Mouse (Mus musculus): ENCODE measurements around the gene Tspyl3.
"Not testable (repeated sequence)": the region's sequence is repeated elsewhere in the genome, so short reads cannot be mapped to it uniquely, and the experiment has no call there.

The Tspyl3 gene

DNA sequence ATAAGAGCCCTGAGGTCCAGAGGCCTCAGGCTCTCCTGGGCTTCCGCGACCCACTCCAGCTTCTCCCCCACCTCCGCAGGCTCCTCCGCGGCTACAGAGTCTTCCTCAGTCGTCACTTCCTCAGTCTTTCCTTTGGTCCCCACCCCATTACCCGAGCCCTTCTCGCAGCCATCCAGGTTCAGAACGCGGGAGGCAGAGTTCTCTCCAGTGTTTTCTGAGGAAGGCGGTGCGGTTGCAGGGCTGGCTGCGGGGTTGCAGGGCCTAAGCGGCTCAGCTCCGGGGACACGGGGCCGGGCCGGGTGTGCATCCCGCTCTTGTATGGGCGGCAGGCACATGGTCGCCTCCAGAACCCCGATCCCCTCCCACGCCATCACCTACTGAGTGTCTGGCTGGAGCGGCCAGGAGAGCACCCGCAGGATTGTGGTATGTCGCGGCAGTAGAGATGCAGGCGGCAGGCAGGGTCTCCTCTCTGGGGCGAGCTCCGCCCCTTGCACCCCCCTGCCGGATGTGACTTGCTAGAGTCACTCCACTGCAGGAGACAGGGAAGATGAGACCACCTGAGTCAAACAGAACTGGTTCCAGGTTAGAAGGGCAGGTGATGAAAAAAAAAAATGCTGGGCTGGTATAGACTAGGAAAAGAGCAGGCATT is at the start of gene Tspyl3:
Gene Tspyl3 (minus strand): TSS at position 496 of the 649 bp plus-strand sequence.
- peak; percentile 60 for DNase-seq (ENCODE audit: low spot score)

DNA sequence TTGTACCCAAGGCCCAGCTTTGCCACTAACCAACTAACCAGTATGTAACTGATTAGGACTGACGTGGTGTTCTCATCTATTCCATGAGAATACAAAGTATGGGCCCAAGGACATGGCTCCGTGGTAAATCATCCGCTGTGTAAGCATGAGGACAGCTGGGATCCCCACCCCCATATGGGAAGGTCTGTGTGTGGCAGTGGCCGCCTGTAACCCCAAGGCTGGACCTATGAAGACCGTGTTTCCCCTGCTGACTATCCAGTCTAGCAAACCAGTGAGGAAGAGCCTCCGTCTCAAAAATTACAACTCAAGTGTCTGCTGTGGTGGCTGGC is 49.6 kb upstream of the Tspyl3 start:
- DNase-seq (ENCODE audit: low spot score): no peak

DNA sequence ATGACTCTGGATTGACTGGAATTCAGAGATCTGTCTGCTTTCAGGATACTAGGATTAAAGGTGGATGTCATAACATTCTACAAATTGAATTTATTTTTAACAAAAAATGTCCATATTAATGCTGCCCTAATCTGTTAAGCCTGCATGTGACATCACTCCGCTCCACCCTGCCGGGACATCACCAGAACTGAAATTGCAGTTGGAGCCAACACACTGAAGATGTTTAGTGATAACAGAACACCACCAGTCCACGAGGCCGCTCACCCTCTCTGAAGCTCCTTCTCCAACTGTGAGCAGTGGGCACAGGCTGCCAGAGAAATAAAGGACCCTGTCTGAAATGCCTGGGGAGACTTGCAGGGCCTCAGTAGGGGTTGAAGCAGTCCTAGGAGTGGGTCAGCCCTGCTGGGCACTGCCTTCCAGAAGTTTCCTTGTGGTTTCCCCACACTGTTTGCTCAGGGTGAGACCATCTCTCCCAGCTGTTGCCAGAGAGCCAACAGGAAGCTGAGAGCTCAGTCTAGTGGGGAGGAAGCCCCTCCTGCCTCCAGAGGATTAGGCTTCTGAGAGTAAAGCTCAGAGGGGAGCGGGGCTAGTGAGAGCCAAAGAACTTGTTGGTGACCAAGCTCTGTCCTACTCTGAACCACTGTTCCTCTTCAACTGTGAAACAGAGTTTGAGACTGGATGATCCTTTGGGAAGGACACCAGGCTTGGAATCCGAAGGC is 49.1 kb upstream of the Tspyl3 start:
- DNase-seq (ENCODE audit: low spot score): not testable (repeated sequence)

DNA sequence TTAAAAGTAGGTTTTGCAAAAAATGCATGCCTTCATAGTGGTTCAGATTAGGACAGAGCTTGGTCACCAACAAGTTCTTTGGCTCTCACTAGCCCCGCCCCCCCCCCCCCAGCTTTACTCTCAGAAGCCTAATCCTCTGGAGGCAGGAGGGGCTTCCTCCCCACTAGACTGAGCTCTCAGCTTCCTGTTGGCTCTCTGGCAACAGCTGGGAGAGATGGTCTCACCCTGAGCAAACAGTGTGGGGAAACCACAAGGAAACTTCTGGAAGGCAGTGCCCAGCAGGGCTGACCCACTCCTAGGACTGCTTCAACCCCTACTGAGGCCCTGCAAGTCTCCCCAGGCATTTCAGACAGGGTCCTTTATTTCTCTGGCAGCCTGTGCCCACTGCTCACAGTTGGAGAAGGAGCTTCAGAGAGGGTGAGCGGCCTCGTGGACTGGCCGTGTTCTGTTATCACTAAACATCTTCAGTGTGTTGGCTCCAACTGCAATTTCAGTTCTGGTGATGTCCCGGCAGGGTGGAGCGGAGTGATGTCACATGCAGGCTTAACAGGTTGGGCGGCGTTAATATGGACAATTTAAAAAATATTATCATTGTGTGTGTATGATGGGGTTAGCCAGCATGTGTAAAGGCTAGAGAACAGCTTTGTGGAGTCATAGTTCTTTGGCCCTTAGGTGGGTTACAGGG is 45.1 kb upstream of the Tspyl3 start:
- DNase-seq (ENCODE audit: low spot score): not testable (repeated sequence)

DNA sequence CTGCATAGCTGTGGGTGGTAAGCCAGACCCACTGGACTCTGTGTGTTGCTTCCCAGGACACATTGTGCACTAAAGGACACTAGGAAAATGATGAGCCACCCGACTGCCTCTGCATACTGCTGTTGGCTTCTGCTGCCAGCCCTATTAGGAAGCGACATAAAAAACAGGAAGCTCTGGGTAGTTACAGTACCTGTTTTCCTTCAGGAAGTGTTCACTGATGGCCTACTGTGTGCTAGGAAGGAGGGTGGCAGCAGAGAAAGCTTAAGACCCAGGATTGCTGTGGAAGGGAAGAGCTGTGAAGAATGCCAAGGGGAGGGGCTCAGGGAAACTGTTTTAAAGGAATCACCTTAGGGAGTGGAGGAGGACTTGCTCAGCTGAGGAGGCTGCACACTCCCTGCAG is 42.1 kb upstream of the Tspyl3 start:
- DNase-seq (ENCODE audit: low spot score): no peak

DNA sequence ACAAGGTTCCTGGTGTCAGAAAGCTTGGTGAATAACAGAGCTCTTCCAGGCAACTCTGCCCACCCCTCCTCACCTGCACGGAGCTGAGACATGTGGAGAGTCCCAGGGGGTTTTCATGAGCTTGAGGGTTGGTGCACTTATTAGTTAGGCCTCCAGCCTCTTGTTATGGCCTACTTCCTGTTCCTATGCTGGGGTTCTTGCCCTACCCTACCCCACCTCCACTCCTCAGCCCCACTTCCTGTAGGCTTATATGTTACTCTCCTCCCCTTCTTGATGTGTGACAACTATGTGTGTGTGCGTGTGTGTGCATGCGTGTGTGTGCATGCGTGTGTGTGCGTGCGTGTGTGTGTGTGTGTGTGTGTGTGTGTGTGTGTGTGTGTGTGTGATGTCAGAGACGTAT is 37.8 kb upstream of the Tspyl3 start:
- DNase-seq (ENCODE audit: low spot score): no peak

DNA sequence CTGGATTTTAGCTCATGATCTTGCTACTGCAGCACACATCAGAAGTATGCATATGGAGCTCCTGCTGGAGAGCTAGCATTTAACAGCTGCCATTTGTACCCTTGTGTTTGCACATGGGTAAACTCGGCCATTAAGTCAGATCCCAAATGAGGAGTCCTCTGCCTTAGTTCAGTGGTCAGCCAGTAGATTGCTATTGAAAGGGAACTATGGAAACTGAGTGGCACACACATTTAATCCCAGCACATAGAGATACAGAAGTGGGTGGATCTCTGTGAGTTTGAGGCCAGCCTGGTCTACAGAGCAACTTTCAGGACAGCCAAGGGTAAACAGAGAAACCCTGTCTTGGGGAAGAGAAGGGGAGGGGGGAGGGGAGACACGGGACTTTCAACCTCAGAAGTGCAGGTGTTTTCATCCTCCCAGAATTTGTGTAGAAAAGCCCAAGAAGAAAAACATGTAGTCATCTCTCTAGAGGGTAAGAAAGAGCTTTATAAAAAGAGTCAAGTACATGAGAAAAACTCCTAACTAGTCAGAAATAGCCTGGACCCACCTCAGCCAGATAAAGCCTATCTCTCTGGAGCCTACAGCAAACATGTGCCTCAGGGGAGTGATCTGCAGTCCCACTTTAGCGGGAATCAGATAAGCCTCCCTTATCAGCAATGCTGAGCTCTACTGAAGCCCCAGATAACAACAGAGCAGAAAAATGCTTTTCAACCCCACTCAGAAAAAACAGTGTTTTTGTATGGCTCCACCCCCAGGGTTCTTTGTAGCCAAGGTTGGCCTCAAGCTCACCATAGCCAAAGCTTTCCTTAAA is 34.8 kb upstream of the Tspyl3 start:
- no peak for DNase-seq (ENCODE audit: low spot score)

DNA sequence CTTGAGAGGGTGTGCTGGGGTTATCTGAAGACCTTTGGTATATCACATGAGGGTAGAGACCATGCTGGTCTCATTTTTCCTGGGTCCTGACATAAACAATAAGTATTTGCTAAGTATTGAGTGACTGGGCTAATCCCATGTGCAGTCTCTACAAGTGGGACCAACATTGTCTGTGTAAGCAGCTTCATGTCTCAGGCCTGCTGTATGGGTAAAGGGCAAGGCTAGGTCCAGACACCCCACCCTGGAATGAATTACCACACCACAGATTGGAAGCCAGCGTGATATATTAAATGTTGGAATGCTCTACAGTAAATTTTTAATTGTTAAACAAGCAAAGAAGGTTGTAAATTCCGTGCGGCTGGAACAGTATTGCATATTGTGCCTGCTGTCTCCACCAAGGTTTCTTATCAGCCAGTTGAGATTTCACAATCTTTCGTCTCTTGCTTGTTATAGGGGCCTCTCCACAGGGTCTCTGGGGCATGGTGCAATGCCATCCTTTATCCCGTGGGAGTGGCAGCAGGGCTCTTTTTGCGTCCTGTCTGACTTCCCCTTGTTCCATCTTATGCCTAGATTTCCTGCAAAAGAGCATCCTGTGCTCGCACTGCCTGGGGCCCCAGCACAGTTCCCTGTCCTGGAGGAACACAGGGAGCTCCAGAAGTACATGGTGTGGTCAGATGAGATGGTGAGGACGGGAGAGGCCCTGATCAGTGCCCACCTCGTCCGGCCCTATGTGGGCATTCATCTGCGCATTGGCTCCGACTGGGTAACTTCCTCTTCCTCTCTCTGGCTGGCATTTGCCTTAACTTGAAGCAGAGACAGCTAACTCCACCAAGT is 34.0 kb upstream of the Tspyl3 start:
- DNase-seq (ENCODE audit: low spot score): no peak

DNA sequence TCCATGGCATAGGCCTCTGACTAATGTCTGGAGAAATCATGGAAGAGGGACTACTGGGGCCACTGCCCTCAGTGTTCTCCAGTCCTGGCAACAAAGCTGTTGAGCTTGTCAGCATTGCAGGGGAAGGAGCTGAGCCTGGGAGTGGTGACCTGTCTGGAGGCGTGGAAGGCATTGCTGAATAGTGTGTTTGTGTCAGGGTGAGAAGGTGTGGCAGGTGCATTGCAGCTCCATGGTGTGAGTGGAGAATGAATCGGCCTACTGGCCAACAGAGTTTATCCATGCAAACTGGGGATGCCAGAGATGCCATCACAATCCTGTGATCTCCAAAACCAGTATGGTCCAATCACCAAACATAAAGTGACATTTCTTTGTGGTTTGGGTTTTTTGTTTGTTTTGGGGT is 31.4 kb upstream of the Tspyl3 start:
- no peak for DNase-seq (ENCODE audit: low spot score)

DNA sequence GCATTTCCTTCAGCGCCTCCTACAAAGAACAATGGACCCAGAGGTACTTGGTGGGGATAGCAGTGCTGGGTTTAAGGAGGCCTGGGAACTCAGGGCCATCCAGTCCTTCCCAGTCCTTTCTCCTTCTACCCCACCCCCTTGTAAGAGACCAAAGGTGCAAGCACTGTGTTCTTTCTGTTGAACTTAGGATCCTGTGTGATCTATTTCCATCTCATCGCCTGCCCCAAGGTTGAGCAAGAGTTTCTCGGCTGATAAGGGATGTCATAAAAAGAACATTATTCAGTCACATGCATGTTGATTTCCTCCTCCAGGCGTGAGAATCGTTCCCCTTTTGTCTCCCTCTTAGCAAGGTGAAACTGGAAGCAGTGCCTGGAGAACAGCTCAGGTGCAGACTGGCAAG is 24.5 kb upstream of the Tspyl3 start:
- no peak for DNase-seq (ENCODE audit: low spot score)

DNA sequence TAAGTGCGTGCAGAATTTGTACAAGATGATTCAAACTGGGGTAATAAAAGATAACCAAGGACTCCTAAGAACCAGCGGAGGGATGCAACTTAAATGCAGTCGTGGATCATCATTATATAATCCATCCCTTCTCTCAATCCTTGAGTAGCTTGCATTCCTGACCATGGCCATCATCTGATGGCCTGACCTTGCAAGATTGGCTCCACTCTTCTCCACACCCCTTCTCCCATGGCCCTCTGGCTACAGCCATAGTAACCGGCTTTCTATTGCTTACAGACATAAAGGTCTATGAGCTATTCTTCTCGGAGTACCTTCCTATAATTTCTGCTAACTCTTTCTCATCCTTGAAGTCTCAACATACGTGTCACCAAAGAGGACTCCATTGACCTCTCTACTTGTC is 16.9 kb upstream of the Tspyl3 start:
- DNase-seq (ENCODE audit: low spot score): no peak

DNA sequence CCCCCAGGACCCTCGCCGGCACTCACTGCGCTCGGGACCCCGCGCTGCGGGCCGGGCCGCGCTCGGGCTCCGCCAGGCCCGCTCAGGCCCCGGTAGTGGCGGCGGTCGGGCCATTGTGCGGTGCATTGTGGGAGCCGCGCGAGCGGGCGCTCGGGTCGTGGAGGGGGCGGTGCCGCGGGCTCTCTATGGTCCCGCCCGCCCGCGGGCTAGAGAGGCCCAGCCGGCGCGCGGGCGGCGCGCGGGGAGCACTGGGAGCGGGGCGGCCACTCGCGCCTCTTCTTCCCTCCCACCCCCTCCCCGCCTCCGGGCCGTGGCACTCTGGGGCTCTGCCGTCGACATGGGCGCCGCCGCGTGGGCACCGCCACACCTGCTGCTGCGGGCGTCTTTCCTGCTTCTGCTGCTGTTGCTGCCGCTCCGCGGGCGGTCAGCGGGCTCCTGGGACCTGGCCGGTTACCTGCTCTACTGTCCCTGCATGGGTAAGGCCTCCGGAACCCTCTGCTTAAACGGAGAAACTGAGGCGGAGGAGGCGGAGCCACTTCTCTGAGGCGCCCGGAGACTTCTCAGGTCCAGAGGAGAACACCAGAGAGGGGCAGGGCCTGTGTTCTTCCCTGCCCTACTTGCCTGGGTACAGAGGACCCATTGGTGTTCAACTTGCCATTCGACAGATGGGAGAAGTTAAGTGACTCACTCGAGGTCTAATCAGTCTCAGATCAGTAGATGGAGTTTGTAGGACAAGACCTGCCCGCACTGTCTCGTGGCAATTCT is 16.2 kb upstream of the Tspyl3 start, which contains the start of the genes Plagl2 and Pofut1:
Gene Plagl2 (minus strand): TSS at position 177 of the 765 bp plus-strand sequence.
Gene Pofut1 (plus strand): TSS at position 284 of the 765 bp plus-strand sequence.
- peak; percentile 82 for DNase-seq (ENCODE audit: low spot score)

DNA sequence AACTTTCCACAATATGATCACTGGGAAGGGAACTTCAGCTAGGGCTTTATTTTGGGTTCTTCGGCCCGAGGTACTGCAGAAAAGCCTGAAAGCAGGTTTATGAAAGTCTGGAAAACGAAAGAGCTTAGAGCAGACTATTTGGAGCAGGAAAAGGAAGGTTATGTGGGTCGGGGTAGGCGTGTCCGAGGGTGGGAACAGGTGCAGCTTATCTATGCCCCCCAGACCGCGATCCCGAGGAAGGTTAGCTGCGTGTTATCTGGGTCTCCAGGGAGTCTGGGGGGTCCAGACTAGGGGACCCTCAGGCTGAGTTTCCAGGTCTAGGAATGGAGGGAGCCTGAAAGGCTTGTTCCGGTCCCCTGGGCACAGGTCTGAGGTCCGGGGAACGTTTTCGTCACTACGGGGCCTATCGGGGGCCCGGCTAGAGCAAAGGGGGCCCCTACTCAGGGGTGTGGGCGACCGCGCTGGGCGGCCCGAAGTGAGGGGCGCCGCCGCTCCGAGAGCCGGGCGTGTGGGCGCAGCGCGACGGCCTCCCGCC is 15.5 kb upstream of the Tspyl3 start:
- DNase-seq (ENCODE audit: low spot score): peak; percentile 43

DNA sequence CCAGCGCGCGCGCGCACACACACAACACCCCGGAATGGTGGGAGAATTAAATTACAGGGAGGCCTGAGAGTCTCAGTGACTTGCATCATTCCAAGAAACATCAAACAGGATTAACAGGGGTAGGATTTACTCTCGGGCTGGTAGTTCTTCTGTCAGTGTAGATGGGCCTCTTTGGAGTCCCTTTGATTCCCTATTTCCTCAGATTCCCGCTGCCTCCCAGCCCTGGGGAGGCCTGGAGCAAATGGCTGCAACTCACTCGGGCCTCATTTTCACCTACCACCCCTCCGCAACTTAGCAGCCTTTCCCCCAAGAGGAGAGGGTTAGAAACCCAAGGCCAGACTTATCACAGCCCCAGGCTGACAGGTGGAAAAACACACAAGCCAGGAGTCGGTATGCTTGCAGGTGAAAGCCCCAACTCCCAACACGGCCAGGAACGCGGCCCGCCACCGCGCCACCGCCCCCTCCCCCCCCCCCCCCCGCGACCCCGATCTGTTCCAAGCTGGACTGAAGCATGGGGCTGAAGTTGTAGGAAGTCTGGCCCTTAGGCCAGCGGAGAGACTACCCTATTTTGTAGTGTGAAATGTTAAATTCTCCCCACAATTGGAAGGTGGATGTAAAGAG is 14.7 kb upstream of the Tspyl3 start:
- DNase-seq (ENCODE audit: low spot score): peak; percentile 43

DNA sequence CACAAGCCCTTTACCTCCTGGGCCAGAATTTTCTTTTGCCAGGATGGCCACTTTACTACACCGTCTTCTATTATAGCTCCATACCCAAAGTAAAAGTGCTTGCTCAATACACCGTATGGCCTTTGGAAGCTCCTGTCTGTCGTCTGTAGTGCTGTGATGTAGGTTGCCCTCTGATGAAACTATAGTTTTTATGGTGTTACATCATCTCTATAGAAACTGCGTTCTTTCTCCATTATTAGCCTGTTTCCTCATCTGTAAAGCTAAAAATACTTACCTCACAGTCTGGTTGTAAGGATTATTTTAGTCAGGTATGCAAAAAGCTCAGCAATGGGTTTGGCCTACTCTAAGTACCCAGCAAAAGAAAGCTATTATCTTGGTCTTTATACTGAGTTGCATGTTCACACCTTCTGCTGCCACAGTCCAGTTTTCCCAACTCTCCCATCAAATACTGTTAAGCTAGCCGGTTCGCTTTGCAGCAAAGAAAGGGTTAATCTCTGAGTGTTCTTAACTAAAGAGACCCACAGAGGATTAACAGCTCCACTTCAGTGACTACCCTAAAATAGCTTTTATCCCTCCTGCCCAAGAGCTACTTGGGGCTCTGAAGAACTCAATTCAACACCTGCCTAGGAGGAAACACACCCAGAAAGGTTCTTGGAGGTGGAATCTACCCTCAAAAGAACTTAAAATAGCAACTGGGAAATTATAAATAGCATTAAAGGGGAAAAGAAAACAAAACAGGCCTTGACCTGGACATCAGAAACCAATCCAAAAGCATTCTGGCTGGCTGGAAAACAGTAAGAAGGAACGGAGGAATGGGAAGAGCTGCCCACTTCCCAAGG is 14.0 kb upstream of the Tspyl3 start:
- DNase-seq (ENCODE audit: low spot score): no peak

DNA sequence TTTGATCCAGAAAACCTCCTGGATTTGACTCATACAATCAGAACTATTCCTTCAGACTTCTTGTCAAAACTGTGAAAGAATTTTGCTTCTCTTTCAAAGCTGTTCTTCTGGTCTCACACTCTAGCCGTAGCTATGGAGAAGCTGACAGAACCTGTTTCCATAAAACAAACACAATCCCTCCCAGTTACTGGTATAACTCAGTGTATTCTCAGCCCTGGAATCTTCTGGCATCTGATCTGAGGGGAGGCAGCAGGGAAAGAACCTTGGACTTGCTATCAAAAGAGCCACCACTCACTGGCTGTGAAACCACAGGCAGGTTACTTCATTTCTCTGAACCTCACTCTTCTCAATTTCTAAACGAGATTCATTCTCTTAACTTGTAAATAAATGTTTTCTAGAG is 13.2 kb upstream of the Tspyl3 start:
- DNase-seq (ENCODE audit: low spot score): no peak

DNA sequence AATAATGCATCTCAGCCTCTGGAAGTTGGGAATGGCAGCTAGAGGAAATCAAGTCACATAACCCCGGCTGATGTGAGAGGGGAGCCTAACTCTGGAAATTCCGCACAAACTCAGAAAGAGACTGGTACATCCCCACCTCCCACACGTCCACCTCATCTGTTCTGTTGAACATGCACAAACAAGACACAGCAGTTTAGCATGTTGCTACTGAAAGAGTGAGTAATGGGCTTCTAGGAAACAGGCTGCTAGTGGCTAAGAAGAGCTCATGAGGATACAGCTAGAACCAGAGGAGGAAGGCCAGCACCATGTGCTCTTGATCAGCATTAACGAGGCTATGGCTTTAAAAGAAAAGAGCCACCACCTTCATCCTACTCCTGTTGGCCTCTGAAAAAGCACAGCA is 12.7 kb upstream of the Tspyl3 start:
- DNase-seq (ENCODE audit: low spot score): no peak

DNA sequence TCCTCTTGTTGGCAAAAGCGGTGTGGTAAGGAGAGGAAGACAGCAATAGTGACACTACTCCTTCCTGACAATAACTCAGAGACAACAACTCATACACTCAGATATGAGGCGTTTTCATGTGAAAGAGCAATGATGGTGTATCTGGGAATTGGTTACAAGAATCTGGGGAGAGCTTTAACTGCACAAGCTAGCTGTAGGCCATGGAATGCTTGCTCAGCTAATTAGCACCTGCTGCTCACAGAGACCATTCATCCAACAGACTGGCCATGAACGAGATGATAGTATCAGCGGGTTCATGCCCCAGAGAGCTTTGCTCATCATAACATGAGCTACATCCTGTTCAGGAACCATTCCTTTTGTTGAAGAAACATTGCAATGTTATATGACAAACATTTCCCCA is 12.0 kb upstream of the Tspyl3 start:
- no peak for DNase-seq (ENCODE audit: low spot score)

DNA sequence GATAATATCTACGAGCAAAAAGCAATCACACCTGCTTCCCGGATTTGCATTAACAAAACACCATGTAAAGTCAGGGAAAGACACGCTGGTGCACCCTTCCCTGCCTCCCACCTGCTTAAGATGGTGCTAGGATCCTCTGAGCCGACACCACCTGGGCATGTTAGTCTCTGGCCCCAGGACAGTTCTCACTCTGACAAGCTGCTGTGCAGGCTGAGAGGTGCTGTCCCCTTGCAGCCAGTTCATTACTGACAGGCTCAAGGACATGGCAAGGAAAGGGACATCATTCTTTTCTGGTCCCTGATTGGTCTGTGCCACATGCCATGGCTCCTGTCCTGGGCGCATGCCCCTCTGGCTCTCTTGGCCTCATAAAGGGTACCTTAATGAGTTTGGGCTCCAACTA is 3.3 kb upstream of the Tspyl3 start:
- no peak for DNase-seq (ENCODE audit: low spot score)
